Comparison of ENCODE assay signal across 9 mouse cellular contexts in the genomic region with DNA sequence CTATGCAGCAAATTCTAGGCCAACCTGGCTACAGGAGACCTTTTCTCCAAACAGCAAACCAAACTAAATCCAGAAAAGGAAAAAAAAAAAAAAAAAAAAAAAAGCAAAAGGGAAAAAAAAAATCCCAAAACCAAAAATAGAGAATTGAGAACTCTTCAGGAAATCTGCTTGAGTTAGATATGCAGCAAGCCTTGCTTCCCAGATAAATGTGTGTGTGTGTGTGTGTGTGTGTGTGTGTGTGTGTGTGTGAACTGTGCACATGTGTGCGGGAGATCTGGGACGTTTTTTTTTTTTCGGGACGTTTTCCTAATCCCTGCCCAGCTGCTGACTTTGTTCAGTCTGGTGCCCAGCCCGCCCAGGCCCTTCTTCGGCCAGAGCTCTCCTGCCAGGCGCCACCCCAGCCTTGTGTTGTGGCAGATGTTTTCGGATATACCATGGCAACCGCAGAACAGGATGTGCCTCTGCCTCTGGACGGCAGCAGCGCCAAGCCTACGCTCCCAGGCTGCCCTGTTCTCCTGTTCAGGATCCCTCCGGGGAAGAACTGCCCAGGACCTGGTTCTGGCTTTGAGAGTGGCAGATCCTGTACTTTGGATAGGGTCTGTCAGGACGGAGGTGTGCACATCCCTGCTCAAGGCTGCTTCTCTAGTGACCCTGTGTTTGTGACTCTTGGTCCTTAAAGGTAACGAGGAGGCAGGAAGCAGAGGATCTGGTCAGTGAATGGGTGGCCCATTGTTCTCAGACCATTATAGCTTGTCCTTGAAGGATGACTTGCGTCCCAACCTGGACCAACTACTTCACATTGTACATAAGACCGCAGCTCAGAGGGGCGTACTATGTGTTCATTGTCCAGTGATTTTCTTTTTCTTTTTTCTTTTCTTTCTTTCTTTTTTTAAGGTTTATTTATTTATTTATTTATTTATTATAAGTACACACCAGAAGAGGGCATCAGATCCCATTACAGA. TPM values are rescaled to one million over a fixed set of nuclear protein-coding genes. Genes with fewer than 3 reads are reported as not detected.
DNase-seq lines count a peak whose midpoint lies in the region; ATAC-seq and TF ChIP-seq lines count a peak whose summit lies in the region.
"Had no signal": no experiment of that assay in that cellular context is flagged by ENCODE, and none has a peak within 500 bp of the region (broad histone marks: within the 10 kb centered on the region; RNA-seq: fewer than 3 reads in every experiment).

No protein-coding gene starts in this region.

- ATAC-seq in intestine, embryonic 14.5 days (replicated peaks; ENCODE audit: low FRiP score, low TSS enrichment, low read depth) = 0 out of 2 replicates have a peak, but pooled peaks have one; percentile 9
- peak; percentile 72 for ATAC-seq in liver, postnatal 0 days
- ATAC-seq in frontal cortex, adult (ENCODE audit: low TSS enrichment) = no peak; the same call in 1 of the 2 replicates

- peak overlapping the region; percentile 64 for H3K27ac ChIP-seq in intestine, embryonic 14.5 days (ENCODE audit: low read depth)
- peak overlapping the region; percentile 48; the same call in 1 of the 2 replicates for H3K27ac ChIP-seq in liver, postnatal 0 days (ENCODE audit: low read depth)

- H3K9ac ChIP-seq in intestine, embryonic 14.5 days (ENCODE audit: low read length) = peak overlapping the region; percentile 17; the same call in 1 of the 2 replicates
- no peak overlapping the region for H3K9ac ChIP-seq in liver, postnatal 0 days (replicated peaks)

- H3K9me3 ChIP-seq in intestine, embryonic 14.5 days (ENCODE audit: control insufficient read depth, low read length) = peaks cover 7% of the 10 kb centered on the region; the same call in 1 of the 2 replicates
- no peaks in the 10 kb centered on the region for H3K9me3 ChIP-seq in liver, postnatal 0 days (ENCODE audit: low read length)

- WGBS in intestine, embryonic 14.5 days = 30% methylated on average over 18 of the region's 18 CpGs
- 27% methylated on average over 18 of the region's 18 CpGs for WGBS in liver, postnatal 0 days (ENCODE audit: insufficient replicate concordance)

- peaks cover 8% of the 10 kb centered on the region; the same call in 1 of the 2 replicates for H3K4me1 ChIP-seq in intestine, embryonic 14.5 days (replicated peaks; ENCODE audit: control insufficient read depth, insufficient read depth, low read length)
- no peaks in the 10 kb centered on the region for H3K4me1 ChIP-seq in liver, postnatal 0 days (ENCODE audit: insufficient read depth)

- no peak overlapping the region for H3K4me3 ChIP-seq in intestine, embryonic 14.5 days (ENCODE audit: low read depth, low read length)
- H3K4me3 ChIP-seq in liver, postnatal 0 days (ENCODE audit: low read depth, low read length) = no peak overlapping the region

- TF ChIP-seq EP300 in liver, postnatal 0 days (IDR thresholded peaks at IDR 0.05; ENCODE audit: low read depth) = no peak

- no peaks in the 10 kb centered on the region for H3K36me3 ChIP-seq in intestine, embryonic 14.5 days (ENCODE audit: control insufficient read depth, insufficient read depth, low read length)
- no peaks in the 10 kb centered on the region for H3K36me3 ChIP-seq in liver, postnatal 0 days (replicated peaks; ENCODE audit: insufficient read depth, low read length)

- TF ChIP-seq CTCF in liver, postnatal 0 days (IDR thresholded peaks at IDR 0.05; ENCODE audit: low read depth) = no peak

- intact Hi-C loops in left cerebral cortex, postnatal 4 days (cut with DNase I) = no loop called here

- peak; percentile 30 for DNase-seq in left cerebral cortex, postnatal 4 days
- no peak for DNase-seq in left cerebral cortex, adult 18-20 months (ENCODE audit: low spot score in 2 of 2)
- DNase-seq in embryo, embryonic 10 days (ENCODE audit: low spot score) = peak; percentile 82
- peak; percentile 99 for DNase-seq in heart, adult 11 months
- DNase-seq in intestine, embryonic 14.5 days (ENCODE audit: low spot score) = peak; percentile 67
- peak; percentile 47 for DNase-seq in liver, postnatal 0 days
- peak; percentile 51 for DNase-seq in naive thymus-derived CD4-positive, alpha-beta T cell, adult 2 months (ENCODE audit: low read depth)

- H3K4me2 ChIP-seq in intestine, embryonic 14.5 days (ENCODE audit: low read length) = peak overlapping the region; percentile 20; the same call in 1 of the 2 replicates
- peak overlapping the region; percentile 4; the same call in 1 of the 2 replicates for H3K4me2 ChIP-seq in liver, postnatal 0 days (ENCODE audit: low read depth, low read length)

- no peaks in the 10 kb centered on the region for H3K27me3 ChIP-seq in intestine, embryonic 14.5 days (replicated peaks; ENCODE audit: control insufficient read depth, insufficient read depth, low read length)
- H3K27me3 ChIP-seq in liver, postnatal 0 days (ENCODE audit: insufficient read depth, low read length) = no peaks in the 10 kb centered on the region
- H3K27me3 ChIP-seq: CH12.LX had no signal

RNA-seq across cellular contexts. Expression of a gene that starts 22.4 kb away (rescaled TPM):
- 100 to 1,000 TPM; 183 to 194 TPM for total RNA-seq in left cerebral cortex, postnatal 4 days (2021)
- 10 to 100 TPM; 86.7 to 88.5 TPM for total RNA-seq in left cerebral cortex, adult 18-20 months (2021)
- 185 and 200 TPM in 2 replicates for polyA plus RNA-seq in intestine, embryonic 14.5 days (2014; fragmentation: Nextera tagmentation; extraction: Ambion mirVana)
- polyA plus RNA-seq in liver, postnatal 0 days (2015; fragmentation: Nextera tagmentation; extraction: Ambion mirVana) = 23.6 and 27.6 TPM in 2 replicates

Comparison
In these comparisons a context has a peak if more than half of its experiments do, and no peak if none do; other contexts are left out.
1. DNase-seq: peak in left cerebral cortex, postnatal 4 days (single experiment), embryo, embryonic 10 days (single experiment), heart, adult 11 months (single experiment), intestine, embryonic 14.5 days (single experiment), liver, postnatal 0 days (single experiment) and naive thymus-derived CD4-positive, alpha-beta T cell, adult 2 months (single experiment); none in left cerebral cortex, adult 18-20 months (0 of 2).